Mouse (Mus musculus) lung, postnatal 14 days (tissue): ENCODE measurements around the gene Foxm1.

Source experiments
- DNase-seq: peaks from one replicate; pipeline ENCODE4 v3.0.0; 2021

Foxm1 gene

DNA sequence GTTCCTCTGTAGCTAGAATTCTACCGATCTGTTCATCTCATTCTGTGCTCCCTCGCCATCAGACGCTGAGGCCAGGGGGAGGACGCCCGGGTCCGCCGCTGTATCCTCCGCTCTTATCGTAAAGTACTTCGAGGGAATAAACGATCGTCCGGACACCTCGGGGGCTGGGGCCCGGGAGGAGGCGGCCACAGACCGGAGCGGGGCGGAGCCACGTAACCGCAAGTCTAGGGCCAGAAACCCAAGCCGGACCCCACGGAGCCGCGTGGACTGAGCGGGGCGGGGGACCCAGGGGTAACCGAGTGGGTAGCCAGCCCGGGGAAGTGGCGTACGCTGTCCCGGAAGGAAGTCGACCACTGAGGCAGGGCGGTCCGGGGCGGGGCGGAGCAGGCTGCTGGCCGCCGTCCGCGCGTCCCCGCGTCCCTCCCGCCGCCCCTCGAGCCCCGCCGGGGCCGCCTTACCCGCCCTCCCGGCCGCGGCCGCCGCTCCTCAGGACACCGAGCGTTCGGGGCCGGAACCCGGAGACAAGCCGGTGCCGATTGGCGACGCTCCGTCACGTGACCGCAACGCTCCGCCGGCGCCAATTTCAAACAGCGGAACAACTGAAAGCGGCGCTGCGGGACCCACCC, at the start of gene Foxm1, which contains the start of gene Rhno1:
TSS of gene Foxm1 (plus strand) at position 587 of the 626 bp plus-strand sequence.
TSS of gene Rhno1 (minus strand) at position 531 of the 626 bp plus-strand sequence.
- peak; percentile 86 for DNase-seq

DNA sequence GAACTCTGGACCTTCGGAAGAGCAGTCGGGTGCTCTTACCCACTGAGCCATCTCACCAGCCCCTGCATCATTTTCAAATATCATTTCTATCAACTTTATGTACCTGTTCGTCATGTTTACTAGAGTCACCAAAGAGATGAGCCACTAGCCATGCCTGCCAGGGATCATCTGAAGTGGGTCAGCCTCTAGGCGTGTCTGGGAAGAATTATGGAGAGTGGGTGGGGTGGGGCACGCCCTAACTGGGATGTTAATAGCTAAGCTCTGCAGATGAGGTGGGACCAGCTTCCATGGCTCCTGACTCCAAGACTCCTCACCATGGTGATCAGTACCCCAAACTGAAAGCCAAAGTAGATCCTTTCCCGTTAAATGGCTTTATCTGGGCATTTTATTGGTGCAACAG, 48.0 kb upstream of the Foxm1 start:
- no peak for DNase-seq

GRCm38 (mm10) chr6:128315597-128315996, 47.2 kb upstream of the Foxm1 start:
- no peak for DNase-seq

DNA sequence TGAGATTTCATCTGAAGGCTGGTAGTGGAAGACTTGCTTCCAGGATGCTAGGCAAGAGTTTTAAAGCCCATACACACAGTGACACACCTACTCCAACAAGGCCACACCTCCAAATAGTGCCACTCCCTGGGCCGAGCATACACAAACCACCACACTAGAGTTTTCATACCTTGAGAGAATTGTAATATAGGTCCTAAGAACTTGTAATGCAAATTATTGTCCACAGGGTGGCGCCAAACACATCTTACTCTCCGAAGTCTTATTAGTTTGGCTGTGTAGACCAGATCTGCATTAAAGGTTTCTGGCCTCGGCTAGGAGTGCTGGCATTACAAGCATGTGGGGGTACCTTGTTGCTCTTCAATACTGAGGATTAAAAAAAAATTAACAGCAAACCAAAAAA, 44.5 kb upstream of the Foxm1 start:
- DNase-seq, result peak; percentile 74

GRCm38 (mm10) chr6:128334397-128335124, 28.2 kb upstream of the Foxm1 start:
- DNase-seq, result peak; percentile 86

GRCm38 (mm10) chr6:128337467-128337866, 25.3 kb upstream of the Foxm1 start:
- DNase-seq, result no peak

- DNase-seq, result no peak
Measured at GRCm38 (mm10) chr6:128338876-128339275, 23.9 kb upstream of the Foxm1 start.

DNA sequence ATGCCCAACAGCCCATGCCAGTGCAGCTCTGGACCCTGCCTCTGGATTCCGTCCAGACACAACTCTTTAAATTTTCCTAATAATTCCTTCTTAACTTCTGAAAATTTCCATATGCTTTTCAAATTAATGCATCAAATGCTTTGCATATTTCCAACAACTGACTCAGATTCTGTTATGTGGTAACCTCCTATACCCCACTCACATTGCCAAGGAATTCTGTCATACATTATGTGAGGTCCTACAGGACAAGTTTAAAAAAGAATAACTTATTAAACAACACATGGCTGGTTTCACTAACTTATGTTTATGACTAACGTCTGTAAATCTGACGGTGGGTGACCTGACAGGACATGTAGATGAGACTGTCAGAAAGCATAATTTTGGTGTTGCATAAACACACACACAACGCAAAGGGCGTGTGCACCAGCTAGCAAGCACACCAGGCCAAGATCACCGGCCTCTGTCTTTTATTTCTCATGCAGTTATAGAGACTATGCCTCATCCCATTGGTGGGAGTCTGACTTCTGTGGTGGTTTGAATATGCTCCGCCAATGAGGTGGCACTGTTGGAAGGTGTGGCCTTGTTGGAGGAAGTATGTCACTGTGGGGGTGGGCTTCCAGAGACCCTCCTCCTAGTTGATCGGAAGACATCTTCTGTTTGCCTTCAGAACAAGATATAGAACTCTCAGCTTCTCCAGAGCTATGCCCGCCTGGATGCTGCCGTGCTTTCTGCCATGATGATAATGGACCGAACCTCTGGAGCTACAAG, 20.6 kb upstream of the Foxm1 start:
- DNase-seq, result no peak

DNA sequence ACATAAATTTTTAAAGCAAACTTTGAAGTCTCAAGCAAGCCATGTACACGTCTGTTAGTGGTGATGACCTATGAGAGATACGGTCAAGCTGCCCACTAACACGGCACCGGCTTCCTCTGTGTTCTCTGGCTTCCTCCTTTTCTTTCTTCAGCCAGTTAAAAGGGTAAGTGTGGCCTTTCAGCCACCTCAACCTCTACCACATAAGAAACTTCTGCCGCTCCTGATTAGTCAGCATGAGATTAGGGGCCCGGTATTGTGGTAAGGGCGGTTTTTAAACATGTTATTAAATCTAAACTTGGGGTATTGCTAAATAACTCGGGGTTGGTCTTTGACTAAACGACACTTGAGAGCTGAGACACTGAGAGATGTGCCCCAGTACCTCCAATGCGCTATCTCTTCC, 17.1 kb upstream of the Foxm1 start:
- DNase-seq, result no peak

GRCm38 (mm10) chr6:128346782-128347181, 16.0 kb upstream of the Foxm1 start:
- DNase-seq, result no peak

DNA sequence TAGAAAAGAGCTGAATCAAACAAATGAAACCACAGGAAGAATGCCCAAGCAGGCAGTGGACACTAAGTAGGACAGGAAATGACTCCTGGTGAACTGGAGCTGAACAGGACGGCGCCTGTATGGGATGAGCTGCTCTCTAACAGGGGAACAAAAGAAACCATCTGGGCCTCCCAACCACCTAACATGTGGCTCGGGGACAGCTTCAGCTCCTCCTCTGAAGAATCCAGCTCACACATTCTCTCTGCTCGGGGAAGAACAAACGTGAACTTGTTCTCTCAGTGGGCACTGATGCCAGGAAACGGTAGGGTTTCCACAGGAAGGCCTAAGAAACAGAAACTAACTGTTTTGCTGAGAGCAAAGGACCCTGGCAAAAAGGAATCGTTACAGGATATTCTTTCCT, 13.1 kb upstream of the Foxm1 start:
- DNase-seq, result no peak

GRCm38 (mm10) chr6:128354140-128354539, 8.6 kb upstream of the Foxm1 start:
- no peak for DNase-seq

GRCm38 (mm10) chr6:128355201-128355681, 7.5 kb upstream of the Foxm1 start:
- peak; percentile 49 for DNase-seq

DNA sequence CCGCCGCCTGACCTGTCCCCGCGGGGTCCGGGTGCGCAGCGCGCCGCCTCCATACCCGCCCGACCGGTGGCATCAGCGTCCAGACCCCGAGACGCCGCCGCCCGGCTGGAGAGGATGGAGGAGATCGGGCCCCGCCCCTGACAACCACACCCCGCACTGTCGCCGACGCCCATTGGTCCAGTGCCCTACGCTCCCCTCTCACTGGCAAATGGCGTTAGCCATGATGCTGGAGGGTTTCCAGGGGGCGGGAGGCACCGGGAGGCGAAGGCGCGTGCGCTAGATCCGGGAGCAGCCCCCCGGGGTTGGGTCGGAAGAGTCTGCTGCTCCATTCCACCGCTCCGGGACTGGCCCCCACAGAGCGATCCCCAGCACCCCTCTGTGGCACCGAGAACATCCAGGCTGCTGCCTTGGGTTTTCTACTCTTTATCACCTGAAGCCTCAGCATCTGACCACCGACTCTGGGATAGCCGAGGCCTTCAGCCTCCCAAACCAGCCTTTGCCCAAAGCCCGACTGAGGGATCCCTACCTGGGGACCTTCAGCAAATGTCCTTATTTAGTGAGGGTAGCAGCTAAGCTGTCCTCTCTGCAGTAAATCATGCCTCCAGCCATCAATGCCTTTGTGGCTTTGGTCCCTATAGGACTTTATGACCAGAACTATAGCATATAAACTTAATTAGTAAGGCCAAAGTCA, 6.9 kb upstream of the Foxm1 start, which contains the start of gene Tulp3:
TSS of gene Tulp3 (minus strand) at position 126 of the 691 bp plus-strand sequence.
- DNase-seq, result peak; percentile 97

- DNase-seq, result peak; percentile 73
Measured at GRCm38 (mm10) chr6:128358999-128359398, 3.8 kb upstream of the Foxm1 start.

DNA sequence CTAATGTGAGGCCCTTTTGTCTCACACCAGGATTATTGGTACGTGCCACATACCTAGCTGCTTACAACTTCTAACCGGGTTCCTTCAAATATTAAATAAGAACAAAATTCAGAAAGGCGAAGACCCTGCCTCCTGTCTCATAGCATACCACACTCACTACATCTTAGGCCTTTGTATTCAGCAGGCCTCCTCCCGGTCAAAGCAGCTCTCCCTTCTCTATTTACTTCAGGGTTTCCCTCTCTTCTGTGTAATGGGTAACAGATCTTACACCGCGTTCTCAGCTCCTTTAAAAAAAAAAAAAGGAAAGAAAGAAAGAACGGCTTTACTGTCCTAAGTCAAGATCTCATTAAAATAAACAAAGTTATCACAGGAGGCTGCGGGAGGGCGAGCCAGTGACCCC, 866 bp upstream of the Foxm1 start:
- DNase-seq, result no peak

GRCm38 (mm10) chr6:128363007-128363825, 449 bp downstream of the Foxm1 start:
- DNase-seq, result no peak

DNA sequence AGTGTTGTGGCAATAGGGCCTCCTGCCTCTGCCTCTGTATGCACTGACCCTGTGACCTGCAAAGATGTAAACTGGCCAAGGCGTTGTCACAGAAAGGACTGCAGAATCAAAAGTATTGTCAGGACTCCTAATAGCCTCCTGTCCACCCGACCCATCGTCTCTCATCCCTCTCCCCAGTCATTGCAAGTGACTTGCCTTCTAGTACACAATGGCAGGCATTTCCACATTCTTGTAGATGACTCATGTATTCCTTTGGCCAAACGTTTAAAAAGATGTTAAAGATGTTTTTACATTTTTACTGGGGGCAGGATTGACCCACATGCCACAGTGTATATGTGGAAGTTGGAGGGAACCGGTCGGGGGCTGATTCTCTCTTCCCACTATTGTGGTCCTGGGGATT, 2.0 kb downstream of the Foxm1 start:
- no peak for DNase-seq

GRCm38 (mm10) chr6:128366466-128366865, 3.7 kb downstream of the Foxm1 start:
- no peak for DNase-seq

DNA sequence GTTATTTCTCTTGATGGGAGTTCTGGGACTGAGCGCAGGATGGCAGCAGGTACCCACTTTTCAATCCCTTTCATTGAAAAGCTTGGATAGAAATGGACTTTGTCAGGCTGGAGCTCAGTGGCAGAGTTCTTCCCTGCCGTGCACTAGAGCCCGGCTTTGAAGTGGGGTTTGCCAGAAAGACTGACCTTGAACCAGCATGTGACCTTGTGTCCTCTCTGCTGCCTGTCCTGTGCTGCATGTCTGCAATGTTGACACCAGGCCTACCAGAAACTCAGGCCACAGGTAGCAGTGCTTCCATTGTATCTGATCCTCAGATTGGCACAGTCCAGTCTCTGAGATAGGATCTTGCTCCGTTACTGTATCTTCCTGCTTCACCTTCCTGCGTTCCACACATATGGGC, 7.3 kb downstream of the Foxm1 start:
- DNase-seq, result no peak

GRCm38 (mm10) chr6:128375192-128375591, 12.4 kb downstream of the Foxm1 start, which contains the start of the genes Tex52 and Gm44596:
TSS of gene Tex52 (plus strand) at chr6:128375456.
TSS of gene Gm44596 (plus strand) at chr6:128375503.
- peak; percentile 27 for DNase-seq
